Mouse (Mus musculus) left cerebral cortex, adult 8-10 months (tissue): ENCODE results near the gene Ptafr. TPM values are rescaled to one million over a fixed set of nuclear protein-coding genes. Genes with fewer than 3 reads are reported as not detected.
"Not testable (repeated sequence)": the region's sequence is repeated elsewhere in the genome, so short reads cannot be mapped to it uniquely, and the experiment has no call there.

Experiments used
- DNase-seq, 2 experiments: peaks; one replicate each; pipeline ENCODE4 v3.0.0; 2022; ENCODE audit warnings: low spot score in 2 of 2
- total RNA-seq, 4 experiments: library from RNA; stranded (reverse); gene quantifications; 2 replicates each; pipeline ENCODE4 v1.2.4; 2022

Ptafr gene
- total RNA-seq, 4 experiments from 2014 or later, result 1.1 to 3.0 (median 1.8) TPM

DNA sequence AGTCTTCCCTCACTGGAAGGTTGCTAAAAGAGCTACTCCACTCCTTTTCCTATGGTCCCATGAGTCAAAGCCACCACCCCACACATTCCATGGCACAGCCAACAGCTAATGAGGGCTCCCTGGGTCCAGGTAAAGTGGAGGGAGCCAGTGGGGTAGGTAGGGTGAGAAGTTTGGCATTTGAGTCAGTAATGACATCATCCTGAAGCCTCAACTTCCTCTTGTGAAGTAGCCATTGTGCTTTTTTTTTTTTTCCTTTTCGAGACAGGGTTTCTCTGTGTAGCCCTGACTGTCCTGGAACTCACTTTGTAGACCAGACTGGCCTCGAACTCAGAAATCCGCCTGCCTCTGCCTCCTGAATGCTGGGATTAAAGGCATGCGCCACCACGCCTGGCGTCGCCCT, 8.3 kb upstream of the Ptafr start:
- DNase-seq, result not testable (repeated sequence)

DNA sequence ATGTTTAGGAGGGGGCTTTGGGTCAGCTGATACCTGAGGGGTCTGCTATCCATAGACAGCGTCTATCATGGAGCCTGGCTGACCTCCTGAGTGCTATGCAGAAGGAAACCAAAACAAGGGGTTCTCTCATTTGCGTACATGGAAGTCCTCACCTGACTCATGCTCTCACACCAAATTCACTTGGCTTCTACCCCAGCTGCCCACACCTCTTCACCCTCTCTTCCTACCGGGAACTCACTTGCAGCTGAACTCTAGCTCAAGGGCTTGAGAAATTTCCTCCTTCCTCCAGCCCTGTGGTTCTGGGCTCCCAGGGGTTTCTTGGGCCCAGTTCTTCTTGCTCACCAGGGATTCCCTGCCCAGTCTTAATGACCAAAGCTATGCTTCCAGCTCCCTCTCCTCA, 606 bp upstream of the Ptafr start:
- no peak for DNase-seq

GRCm38 (mm10) chr4:132565089-132565747, 1.4 kb downstream of the Ptafr start:
- DNase-seq, result no peak

- no peak for DNase-seq
Observed at GRCm38 (mm10) chr4:132567361-132567779, 3.5 kb downstream of the Ptafr start.

DNA sequence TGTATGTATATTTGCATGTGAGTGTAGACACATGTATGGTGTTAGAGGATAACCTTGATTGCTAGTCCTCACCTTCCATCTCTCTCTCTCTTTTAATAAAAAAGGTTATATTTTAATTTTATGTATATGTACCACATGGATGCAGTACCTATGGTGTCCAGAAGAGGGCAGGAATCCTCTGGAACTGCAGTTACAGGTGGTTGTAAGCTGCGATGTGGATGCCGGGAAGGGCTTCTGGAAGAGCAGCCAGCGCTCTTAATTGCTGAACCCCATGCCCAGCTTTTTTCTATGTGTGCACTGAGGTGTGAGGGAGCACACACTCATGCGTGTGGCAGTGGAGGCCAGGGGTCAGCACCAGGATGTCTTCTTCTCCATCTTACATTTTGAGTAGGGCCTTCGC, 5.2 kb downstream of the Ptafr start:
- no peak for DNase-seq

DNA sequence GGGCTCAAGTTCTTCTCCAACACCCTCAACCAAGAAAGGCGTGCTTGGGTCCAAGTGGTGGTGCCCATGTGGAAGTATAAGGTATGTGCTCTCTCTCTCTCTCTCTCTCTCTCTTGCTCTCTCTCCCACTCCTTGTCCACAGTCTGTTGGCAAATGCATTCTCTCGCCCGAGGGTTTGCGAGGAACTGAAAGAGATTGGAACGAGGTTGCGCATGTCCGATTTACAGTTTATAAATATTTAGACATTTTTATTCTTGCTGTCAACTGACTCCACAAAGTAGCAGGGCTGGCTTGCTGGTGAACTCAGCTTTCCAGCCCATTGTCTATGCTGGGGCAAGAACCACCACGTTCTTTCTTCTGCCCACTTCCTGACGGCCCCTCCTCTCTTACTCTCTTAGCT, 7.3 kb downstream of the Ptafr start:
- no peak for DNase-seq

GRCm38 (mm10) chr4:132573327-132573726, 9.5 kb downstream of the Ptafr start:
- DNase-seq, result no peak

GRCm38 (mm10) chr4:132574809-132575347, 11.0 kb downstream of the Ptafr start:
- no peak for DNase-seq

DNA sequence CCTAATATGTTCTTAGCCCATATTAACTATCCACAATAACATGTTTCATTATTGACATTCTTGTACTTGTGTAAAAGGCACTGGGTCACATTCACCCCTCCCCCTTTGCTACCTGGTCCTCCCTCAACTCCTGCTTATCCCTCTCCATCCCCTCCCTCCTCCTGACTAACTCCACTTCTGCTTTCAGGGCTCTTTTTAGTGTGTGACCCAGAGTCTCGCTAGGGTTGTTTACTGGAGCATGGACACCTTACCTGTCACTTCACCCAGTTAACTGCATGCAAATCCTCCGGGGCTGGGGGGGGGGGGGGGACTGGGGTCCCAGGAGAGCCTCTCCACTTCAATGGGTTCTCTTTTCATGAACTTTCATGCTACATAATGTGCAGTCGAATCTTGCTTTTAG, 19.9 kb downstream of the Ptafr start:
- no peak for DNase-seq

GRCm38 (mm10) chr4:132584975-132585374, 21.1 kb downstream of the Ptafr start:
- DNase-seq, result no peak

GRCm38 (mm10) chr4:132586282-132586681, 22.4 kb downstream of the Ptafr start:
- no peak for DNase-seq

- DNase-seq, result no peak
Observed at GRCm38 (mm10) chr4:132588512-132588911, 24.6 kb downstream of the Ptafr start.

GRCm38 (mm10) chr4:132590642-132591041, 26.8 kb downstream of the Ptafr start:
- no peak for DNase-seq

GRCm38 (mm10) chr4:132592958-132593357, 29.1 kb downstream of the Ptafr start:
- DNase-seq, result no peak

- no peak for DNase-seq
Observed at GRCm38 (mm10) chr4:132594191-132594590, 30.3 kb downstream of the Ptafr start.

GRCm38 (mm10) chr4:132598861-132599260, 35.0 kb downstream of the Ptafr start:
- DNase-seq, result no peak

GRCm38 (mm10) chr4:132599764-132600163, 35.9 kb downstream of the Ptafr start:
- DNase-seq, result no peak

- no peak for DNase-seq
Observed at GRCm38 (mm10) chr4:132600465-132600864, 36.6 kb downstream of the Ptafr start.

DNA sequence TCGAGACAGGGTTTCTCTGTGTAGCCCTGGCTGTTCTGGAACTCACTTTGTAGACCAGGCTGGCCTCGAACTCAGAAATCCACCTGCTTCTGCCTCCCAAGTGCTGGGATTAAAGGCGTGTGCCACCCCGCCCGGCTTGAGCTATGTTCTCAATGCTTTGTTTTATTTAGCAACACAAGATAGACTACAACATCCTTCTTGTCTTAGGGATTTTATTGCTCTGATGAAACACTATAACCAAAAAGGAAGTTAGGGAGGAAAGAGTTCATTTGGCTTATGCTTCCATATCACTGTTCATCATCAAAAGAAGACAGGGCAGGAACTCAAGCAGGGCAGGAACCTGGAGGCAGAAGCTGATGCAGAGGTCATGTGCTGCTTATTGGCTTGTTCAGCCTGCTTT, 37.4 kb downstream of the Ptafr start:
- not testable (repeated sequence) for DNase-seq

GRCm38 (mm10) chr4:132603468-132603867, 39.6 kb downstream of the Ptafr start:
- no peak for DNase-seq

GRCm38 (mm10) chr4:132605816-132606215, 41.9 kb downstream of the Ptafr start:
- DNase-seq, result no peak

DNA sequence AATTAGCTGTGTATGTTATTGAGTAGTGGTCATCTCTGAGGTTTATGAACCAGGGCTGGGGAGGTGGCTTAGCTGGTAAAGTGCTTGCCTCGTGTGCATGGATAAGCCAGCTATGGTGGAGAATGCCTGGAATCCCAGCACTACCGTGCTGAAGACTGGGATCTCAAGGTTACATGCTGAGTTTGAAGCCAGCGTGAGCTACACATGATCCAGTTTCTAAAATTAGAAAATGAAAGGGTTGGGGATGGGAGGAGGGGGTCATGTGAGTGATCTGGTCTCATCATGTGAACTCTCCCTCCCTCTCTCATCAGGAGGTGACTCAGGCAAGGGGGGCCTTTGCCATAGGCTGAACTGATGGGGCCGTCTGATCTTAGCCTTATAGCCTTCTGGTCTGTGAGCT, 44.3 kb downstream of the Ptafr start:
- DNase-seq, result no peak

GRCm38 (mm10) chr4:132610301-132610984, 46.6 kb downstream of the Ptafr start:
- no peak for DNase-seq
